Mouse (Mus musculus): ENCODE results near the gene Pfdn4. TPM values are rescaled to one million over a fixed set of nuclear protein-coding genes. Genes with fewer than 3 reads are reported as not detected.

Gene Pfdn4
- polyA plus RNA-seq, 1 experiment from 2014 or later, result 61.8 TPM

DNA sequence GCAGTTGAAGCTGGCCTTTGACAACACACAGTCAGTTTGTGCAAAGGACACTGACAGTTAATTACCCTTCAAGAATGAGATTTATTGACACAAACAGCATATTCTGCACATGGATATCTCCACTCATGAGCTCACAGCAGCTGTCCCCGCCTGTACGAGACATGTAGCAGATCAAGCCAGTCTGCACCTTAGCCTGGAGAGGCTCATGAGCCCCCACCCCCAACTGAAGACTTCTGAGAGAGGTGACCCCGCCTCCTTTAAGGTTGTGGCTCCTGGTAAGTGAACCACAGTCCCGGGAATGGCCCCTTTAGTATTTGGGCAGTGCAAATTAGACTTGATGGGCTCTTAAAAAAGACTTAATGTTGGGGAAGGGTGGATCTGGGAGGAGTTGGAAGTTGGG, 49.5 kb downstream of the Pfdn4 start:
- DNase-seq (ENCODE audit: low spot score) (no peak), ATAC-seq (ENCODE audit: low FRiP score, low TSS enrichment) (no peak)
- no peak overlapping the region for H3K27ac ChIP-seq (replicated peaks)
- TF ChIP-seq EP300 (optimal IDR thresholded peaks at IDR 0.05), result no peak
- TF ChIP-seq CTCF (IDR thresholded peaks at IDR 0.05; ENCODE audit: low read depth), result no peak
- 53% methylated on average over 4 of the region's 4 CpGs for WGBS
- H3K27me3 ChIP-seq (ENCODE audit: control insufficient read depth, insufficient read depth, low read length), result no peaks in the 10 kb centered on the region
- H3K4me3 ChIP-seq (ENCODE audit: low read depth, low read length), result no peak overlapping the region
- no peaks in the 10 kb centered on the region for H3K4me1 ChIP-seq (replicated peaks; ENCODE audit: control insufficient read depth, insufficient read depth)
- no peak overlapping the region for H3K9ac ChIP-seq (ENCODE audit: low read length)
- H3K9me3 ChIP-seq (ENCODE audit: control insufficient read depth, low read length), result no peaks in the 10 kb centered on the region
- no peaks in the 10 kb centered on the region for H3K36me3 ChIP-seq (ENCODE audit: control insufficient read depth, insufficient read depth, low read length)
- no peak overlapping the region for H3K4me2 ChIP-seq (replicated peaks; ENCODE audit: low read depth)

DNA sequence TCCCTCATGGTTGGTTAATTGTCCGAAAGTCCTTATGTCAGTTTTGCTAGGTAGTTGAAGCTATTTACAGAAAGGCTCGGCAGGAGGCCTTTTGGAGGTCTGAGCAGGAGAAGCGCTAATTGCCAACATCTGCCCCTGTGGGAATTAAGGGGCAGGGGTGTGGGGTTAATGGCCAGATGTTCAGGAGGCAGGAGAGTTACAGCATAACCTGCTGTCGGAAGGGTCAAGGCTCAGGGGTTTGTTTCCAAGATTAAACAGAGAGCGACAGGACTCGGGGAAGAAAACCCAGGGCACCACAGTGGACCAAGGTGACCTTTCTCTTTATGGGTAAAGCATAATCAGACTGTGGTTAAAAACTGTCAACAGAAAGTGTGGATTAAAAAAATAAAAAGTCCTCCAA, 51.3 kb downstream of the Pfdn4 start:
- no peak for TF ChIP-seq EP300 (optimal IDR thresholded peaks at IDR 0.05)
- TF ChIP-seq CTCF (IDR thresholded peaks at IDR 0.05; ENCODE audit: low read depth), result no peak
- no peaks in the 10 kb centered on the region for H3K9me3 ChIP-seq (ENCODE audit: control insufficient read depth, low read length)
- WGBS, result 60% methylated on average over 6 of the region's 6 CpGs
- H3K27me3 ChIP-seq (ENCODE audit: control insufficient read depth, insufficient read depth, low read length), result no peaks in the 10 kb centered on the region
- ATAC-seq (ENCODE audit: low FRiP score, low TSS enrichment) (no peak), DNase-seq (ENCODE audit: low spot score) (no peak)
- no peak overlapping the region for H3K27ac ChIP-seq (replicated peaks)
- H3K4me2 ChIP-seq (replicated peaks; ENCODE audit: low read depth), result no peak overlapping the region
- H3K4me3 ChIP-seq (ENCODE audit: low read depth, low read length), result no peak overlapping the region
- H3K4me1 ChIP-seq (replicated peaks; ENCODE audit: control insufficient read depth, insufficient read depth), result no peaks in the 10 kb centered on the region
- H3K9ac ChIP-seq (ENCODE audit: low read length), result no peak overlapping the region
- no peaks in the 10 kb centered on the region for H3K36me3 ChIP-seq (ENCODE audit: control insufficient read depth, insufficient read depth, low read length)

DNA sequence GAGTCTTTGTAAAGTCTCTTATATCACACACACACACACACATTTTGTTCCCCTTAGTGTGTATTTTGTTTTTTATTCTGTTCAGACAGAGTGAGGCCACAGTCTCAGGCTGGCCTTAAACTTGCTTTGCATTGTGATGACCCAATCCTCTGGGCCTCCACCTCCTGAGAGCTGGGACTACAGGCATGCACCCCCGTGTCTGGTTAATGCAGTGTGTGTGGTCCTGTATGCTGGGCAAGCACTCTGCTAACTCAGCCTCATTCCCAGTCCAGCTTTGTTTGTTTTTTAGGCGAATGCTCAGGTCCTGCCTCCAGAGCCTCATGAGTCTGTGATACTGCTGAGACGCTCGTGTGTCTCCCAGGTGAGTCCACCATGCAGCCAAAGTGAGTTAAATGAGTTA, 51.8 kb downstream of the Pfdn4 start:
- Histone ChIP-seq H3K4me1 (replicated peaks; ENCODE audit: control insufficient read depth, insufficient read depth) (no peaks in the 10 kb centered on the region), H3K4me3 (ENCODE audit: low read depth, low read length) (no peak overlapping the region), H3K4me2 (replicated peaks; ENCODE audit: low read depth) (no peak overlapping the region), H3K27me3 (ENCODE audit: control insufficient read depth, insufficient read depth, low read length) (no peaks in the 10 kb centered on the region), H3K36me3 (ENCODE audit: control insufficient read depth, insufficient read depth, low read length) (no peaks in the 10 kb centered on the region), H3K9me3 (ENCODE audit: control insufficient read depth, low read length) (no peaks in the 10 kb centered on the region), H3K27ac (replicated peaks) (no peak overlapping the region), H3K9ac (ENCODE audit: low read length) (no peak overlapping the region)
- TF ChIP-seq CTCF (IDR thresholded peaks at IDR 0.05; ENCODE audit: low read depth) (no peak), EP300 (optimal IDR thresholded peaks at IDR 0.05) (no peak)
- WGBS, result 41% methylated on average over 4 of the region's 4 CpGs
- ATAC-seq (ENCODE audit: low FRiP score, low TSS enrichment) (no peak), DNase-seq (ENCODE audit: low spot score) (no peak)

DNA sequence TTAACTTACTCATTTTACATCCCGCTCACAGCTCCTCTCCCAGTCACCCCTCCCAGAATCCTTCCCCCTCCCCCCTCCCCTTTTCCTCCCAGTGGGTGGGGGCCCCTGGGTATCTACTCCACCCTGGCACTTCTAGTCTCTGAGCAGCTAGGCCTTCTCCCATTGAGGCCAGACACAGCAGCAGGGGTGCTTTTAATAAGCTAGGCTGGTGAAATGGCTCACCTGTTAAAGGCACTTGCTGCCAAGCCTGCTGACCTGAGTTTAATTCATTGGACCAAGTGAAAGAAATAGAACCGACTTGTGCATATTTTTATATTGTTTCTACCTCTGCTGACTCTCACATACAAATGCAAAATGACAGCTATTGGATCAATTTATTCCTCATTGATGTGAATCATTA, 52.9 kb downstream of the Pfdn4 start:
- H3K27ac ChIP-seq (replicated peaks), result no peak overlapping the region
- ATAC-seq (ENCODE audit: low FRiP score, low TSS enrichment), result no peak
- WGBS, result 73% methylated on average over 2 of the region's 2 CpGs
- H3K4me2 ChIP-seq (replicated peaks; ENCODE audit: low read depth), result no peak overlapping the region
- no peaks in the 10 kb centered on the region for H3K9me3 ChIP-seq (ENCODE audit: control insufficient read depth, low read length)
- no peak for DNase-seq (ENCODE audit: low spot score)
- H3K9ac ChIP-seq (ENCODE audit: low read length), result no peak overlapping the region
- H3K4me1 ChIP-seq (replicated peaks; ENCODE audit: control insufficient read depth, insufficient read depth), result no peaks in the 10 kb centered on the region
- H3K36me3 ChIP-seq (ENCODE audit: control insufficient read depth, insufficient read depth, low read length), result no peaks in the 10 kb centered on the region
- TF ChIP-seq EP300 (optimal IDR thresholded peaks at IDR 0.05) (no peak), CTCF (IDR thresholded peaks at IDR 0.05; ENCODE audit: low read depth) (no peak)
- no peaks in the 10 kb centered on the region for H3K27me3 ChIP-seq (ENCODE audit: control insufficient read depth, insufficient read depth, low read length)
- H3K4me3 ChIP-seq (ENCODE audit: low read depth, low read length), result no peak overlapping the region

DNA sequence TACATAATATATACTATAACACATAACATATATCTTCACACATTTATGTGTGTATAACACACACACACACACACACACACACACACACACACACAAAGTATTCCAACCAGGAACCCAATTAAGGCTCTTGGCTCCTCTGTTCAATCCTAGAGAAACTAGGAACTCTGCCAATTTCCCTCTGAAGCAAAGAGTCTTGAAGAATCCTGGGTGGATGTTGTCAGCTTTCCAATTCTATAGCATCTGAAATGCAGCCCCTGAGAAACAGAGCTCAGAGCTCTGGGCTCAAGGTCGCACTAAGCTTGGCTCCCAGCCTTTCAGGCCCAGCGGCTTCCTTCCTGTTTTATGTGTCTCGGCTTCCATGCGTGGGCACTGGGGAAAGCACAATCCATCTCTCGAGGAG, 54.0 kb downstream of the Pfdn4 start:
- Histone ChIP-seq H3K36me3 (ENCODE audit: control insufficient read depth, insufficient read depth, low read length) (no peaks in the 10 kb centered on the region), H3K4me1 (replicated peaks; ENCODE audit: control insufficient read depth, insufficient read depth) (no peaks in the 10 kb centered on the region), H3K4me2 (replicated peaks; ENCODE audit: low read depth) (no peak overlapping the region), H3K27me3 (ENCODE audit: control insufficient read depth, insufficient read depth, low read length) (no peaks in the 10 kb centered on the region), H3K9ac (ENCODE audit: low read length) (no peak overlapping the region), H3K27ac (replicated peaks) (no peak overlapping the region), H3K4me3 (ENCODE audit: low read depth, low read length) (no peak overlapping the region), H3K9me3 (ENCODE audit: control insufficient read depth, low read length) (no peaks in the 10 kb centered on the region)
- no peak for ATAC-seq (ENCODE audit: low FRiP score, low TSS enrichment)
- no peak for TF ChIP-seq EP300 (optimal IDR thresholded peaks at IDR 0.05)
- TF ChIP-seq CTCF (IDR thresholded peaks at IDR 0.05; ENCODE audit: low read depth), result no peak
- 37% methylated on average over 5 of the region's 5 CpGs for WGBS
- no peak for DNase-seq (ENCODE audit: low spot score)

DNA sequence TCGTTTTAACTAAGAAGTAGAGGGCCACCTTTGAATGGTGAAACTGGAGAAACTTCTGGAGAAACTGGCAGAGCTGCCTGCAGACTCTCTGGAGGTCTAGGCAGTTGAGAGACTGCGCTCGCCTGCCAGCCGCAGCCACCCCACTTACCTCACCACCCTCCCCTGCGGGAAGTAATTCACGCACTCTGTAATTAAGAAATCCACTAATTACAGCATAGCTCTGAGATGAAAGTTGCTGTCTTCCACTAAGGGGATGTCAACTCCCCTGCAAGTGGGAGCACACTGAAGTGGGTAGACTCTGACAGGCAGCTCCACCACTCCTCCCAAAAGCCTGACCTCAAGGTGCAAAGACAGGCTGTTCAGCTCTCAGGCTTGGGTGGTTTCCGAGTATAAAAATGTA, 55.9 kb downstream of the Pfdn4 start:
- ATAC-seq (ENCODE audit: low FRiP score, low TSS enrichment) (no peak), DNase-seq (ENCODE audit: low spot score) (no peak)
- Histone ChIP-seq H3K4me3 (ENCODE audit: low read depth, low read length) (no peak overlapping the region), H3K27ac (replicated peaks) (no peak overlapping the region), H3K27me3 (ENCODE audit: control insufficient read depth, insufficient read depth, low read length) (no peaks in the 10 kb centered on the region), H3K4me2 (replicated peaks; ENCODE audit: low read depth) (no peak overlapping the region), H3K4me1 (replicated peaks; ENCODE audit: control insufficient read depth, insufficient read depth) (no peaks in the 10 kb centered on the region), H3K9me3 (ENCODE audit: control insufficient read depth, low read length) (no peaks in the 10 kb centered on the region), H3K36me3 (ENCODE audit: control insufficient read depth, insufficient read depth, low read length) (no peaks in the 10 kb centered on the region), H3K9ac (ENCODE audit: low read length) (no peak overlapping the region)
- 77% methylated on average over 7 of the region's 7 CpGs for WGBS
- TF ChIP-seq CTCF (IDR thresholded peaks at IDR 0.05; ENCODE audit: low read depth) (no peak), EP300 (optimal IDR thresholded peaks at IDR 0.05) (no peak)
